Mouse (Mus musculus): ENCODE data around the gene Ccnjl. TPM values are rescaled to one million over a fixed set of nuclear protein-coding genes. Genes with fewer than 3 reads are reported as not detected.
A peak's percentile ranks its signal among the peaks of the same experiment; 100 is the strongest.

The Ccnjl gene
- 12.7 and 13.5 TPM in 2 replicates for polyA plus RNA-seq (2015; fragmentation: Nextera tagmentation; extraction: Ambion mirVana)

DNA sequence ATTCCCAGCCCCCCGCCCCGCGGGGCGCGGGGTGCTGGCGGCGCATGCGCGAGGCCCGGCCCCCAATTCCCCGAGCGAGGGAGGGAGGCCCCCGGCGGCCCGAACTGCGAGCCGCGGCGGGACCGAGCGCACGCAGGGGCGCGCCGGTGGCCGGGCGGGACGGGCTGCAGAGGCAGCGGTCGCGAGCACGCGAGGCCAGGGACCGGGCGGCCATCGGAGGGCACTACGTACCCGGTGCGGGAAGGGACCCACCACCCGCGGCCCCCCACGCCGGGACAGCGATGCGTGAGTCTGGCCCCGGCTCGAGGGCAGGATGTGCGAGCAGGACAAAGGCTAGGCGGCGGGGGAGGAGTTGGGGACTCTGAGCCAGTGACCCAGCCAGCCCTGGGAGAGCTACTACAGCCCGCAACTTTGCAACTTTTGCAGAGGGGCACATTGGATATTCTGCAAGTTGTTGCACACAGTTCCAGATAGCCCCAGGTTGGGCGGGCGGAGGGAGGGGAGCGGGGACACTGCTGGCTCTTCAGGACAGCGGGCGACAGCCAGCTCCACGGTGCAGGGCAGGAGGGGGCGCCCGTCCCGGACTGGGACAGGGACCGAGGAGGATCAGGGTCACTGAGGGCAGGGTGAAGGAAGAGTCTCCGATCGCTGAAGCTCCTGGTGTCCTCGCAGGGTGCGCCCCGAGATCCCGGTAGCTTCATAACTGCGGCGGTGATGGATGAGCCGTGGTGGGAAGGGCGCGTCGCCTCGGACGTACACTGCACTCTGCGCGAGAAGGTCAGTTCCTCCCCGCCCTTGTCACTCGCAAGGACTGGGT, at the start of gene Ccnjl:
TSS of gene Ccnjl (plus strand) at position 102 of the 817 bp plus-strand sequence.
- H3K9ac ChIP-seq: peak within 1 kb of the TSS; percentile 65
- H3K4me1 ChIP-seq: no peaks in the 10 kb centered on the region
- no peaks in the 10 kb centered on the region for H3K9me3 ChIP-seq
- H3K27me3 ChIP-seq (replicated peaks): no peaks in the 10 kb centered on the region
- WGBS: under 1% methylated on average over 78 of the region's 79 CpGs
- H3K4me3 ChIP-seq (replicated peaks): peak within 1 kb of the TSS; percentile 82
- ATAC-seq (ENCODE audit: insufficient read depth, low FRiP score, low read depth): peak; percentile 79
- peaks cover under 1% of the 10 kb centered on the region; the same call in 1 of the 2 replicates for H3K36me3 ChIP-seq
- H3K27ac ChIP-seq: peak within 1 kb of the TSS; percentile 68
- H3K4me2 ChIP-seq: peak within 1 kb of the TSS; percentile 88

DNA sequence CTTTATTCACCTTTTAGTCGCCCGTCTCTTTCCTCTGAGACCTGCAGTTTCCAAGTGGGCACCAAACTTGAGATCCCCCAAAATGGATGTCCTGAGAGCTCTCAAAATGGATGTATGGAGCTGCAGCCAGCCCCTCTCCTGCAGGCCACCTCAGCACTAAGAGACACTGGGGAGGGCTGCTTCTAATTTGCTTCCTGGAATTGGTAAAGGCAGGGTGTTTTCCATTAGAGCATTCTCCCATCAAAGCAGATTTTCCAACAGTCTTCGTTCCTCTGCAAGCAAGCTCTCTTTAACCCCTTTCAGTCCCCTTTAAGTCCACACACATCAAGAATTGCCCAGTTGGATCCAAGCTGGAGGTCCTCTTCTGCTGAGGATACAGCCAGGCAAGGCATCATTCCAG, 49.2 kb upstream of the Ccnjl start:
- no peak for ATAC-seq (ENCODE audit: insufficient read depth, low FRiP score, low read depth)
- WGBS: 84% methylated on average over 3 of the region's 3 CpGs
- Histone ChIP-seq H3K27me3 (replicated peaks) (no peaks in the 10 kb centered on the region), H3K4me2 (no peak overlapping the region), H3K9me3 (no peaks in the 10 kb centered on the region), H3K27ac (no peak overlapping the region), H3K36me3 (no peaks in the 10 kb centered on the region), H3K4me1 (peaks cover 19% of the 10 kb centered on the region), H3K9ac (no peak overlapping the region), H3K4me3 (replicated peaks) (no peak overlapping the region)

DNA sequence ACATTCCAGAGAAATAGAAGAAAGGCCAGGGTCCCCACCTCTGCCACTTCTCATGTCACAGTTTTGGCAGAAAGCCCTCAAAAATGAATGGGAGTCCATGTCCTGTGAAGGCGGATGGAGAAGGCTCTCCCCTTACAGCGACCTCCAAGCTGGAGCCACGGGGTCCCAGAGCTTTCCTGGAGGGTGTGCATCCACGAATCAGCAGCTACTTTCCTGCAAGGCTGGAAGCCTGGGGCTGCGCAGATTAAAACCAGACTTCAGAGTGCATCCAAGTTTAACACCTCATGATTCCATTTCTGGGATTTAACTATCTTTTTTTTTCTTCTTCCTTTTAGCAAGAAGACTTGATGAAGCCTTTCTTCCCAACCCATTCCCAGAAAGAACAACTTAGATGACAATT, 48.0 kb upstream of the Ccnjl start:
- Histone ChIP-seq H3K4me1 (peaks cover 22% of the 10 kb centered on the region), H3K4me2 (no peak overlapping the region), H3K36me3 (no peaks in the 10 kb centered on the region), H3K9me3 (no peaks in the 10 kb centered on the region), H3K27me3 (replicated peaks) (no peaks in the 10 kb centered on the region), H3K27ac (no peak overlapping the region), H3K4me3 (replicated peaks) (no peak overlapping the region), H3K9ac (no peak overlapping the region)
- ATAC-seq (ENCODE audit: insufficient read depth, low FRiP score, low read depth): no peak
- WGBS: 37% methylated on average over 5 of the region's 5 CpGs

DNA sequence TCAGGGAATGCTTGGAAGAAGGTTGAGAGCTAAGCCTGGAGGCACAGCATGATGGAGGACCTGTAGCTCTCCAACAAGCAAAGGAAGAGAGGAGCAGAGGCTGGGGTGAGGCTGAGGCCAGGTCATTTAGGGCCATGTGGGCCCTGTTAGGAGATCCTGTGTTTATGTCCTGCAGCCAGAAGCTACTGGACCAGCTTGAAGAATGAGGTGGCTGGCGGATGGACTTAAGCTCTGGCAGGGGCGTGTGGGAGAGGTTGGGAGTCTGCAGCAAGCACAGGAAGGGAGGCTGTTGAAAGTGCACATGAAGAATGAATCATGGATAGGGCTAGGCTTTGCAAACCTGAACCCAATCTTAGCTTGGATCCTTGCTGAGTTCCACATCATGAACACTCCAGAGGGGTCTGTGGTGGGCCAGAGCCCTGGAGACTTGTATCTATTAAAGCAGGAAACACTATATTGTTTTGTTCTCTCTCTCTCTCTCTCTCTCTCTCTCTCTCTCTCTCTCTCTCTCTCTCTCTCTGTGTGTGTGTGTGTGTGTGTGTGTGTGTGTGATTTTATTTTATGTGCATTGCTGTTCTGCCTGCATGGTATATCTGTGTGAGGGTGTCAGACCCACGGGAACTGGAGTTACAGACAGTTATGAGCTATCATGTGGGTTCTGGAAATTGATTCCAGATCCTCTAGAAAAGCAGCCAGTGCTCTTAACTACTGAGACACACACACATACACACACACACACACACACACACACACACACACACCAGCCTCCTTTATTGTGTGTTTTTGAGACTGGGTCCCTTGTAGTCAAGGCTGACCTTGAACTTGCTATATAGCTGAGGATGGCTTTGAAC, 46.7 kb upstream of the Ccnjl start:
- H3K27ac ChIP-seq: peak overlapping the region; percentile 11; the same call in 1 of the 2 replicates

DNA sequence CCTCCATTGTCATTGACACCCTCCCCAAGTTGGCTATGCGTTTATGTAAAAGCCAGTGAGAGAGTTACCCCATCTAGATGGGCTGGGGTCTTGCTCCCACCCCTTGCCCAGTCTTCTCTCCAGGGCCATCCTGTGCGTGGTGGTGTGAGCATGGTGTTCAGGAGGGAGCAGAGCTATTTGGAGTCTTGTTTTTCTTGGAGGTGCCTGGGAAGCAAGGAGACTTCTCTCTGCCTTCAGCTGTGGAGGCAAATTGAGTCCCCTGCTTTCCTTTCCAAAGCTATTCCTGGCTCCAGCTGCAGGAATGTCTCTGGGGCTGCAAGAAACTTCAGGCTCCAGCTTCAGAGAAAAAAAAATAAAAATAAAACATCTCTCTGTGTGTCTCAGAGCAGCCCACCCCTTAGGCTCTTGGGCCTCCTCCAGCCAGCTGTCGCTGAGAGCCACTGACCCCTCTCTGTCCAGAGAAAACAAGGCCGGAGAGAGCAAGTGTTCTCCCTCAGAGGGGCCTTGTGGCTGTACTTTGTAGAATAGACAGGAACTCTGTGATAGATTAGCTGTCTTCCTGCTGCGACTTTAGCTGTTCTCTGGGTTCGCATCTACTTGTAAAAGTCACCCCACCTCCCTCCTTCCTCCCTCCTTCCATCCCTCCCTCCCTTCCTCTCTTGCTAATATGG, 45.3 kb upstream of the Ccnjl start:
- H3K4me2 ChIP-seq: no peak overlapping the region
- H3K9me3 ChIP-seq: no peaks in the 10 kb centered on the region
- no peak overlapping the region for H3K9ac ChIP-seq
- peak; percentile 67; the same call in 1 of the 2 replicates for ATAC-seq (ENCODE audit: insufficient read depth, low FRiP score, low read depth)
- H3K27me3 ChIP-seq (replicated peaks): no peaks in the 10 kb centered on the region
- H3K36me3 ChIP-seq: no peaks in the 10 kb centered on the region
- peaks cover 22% of the 10 kb centered on the region for H3K4me1 ChIP-seq
- H3K27ac ChIP-seq: peak overlapping the region; percentile 69
- 31% methylated on average over 6 of the region's 6 CpGs for WGBS
- no peak overlapping the region for H3K4me3 ChIP-seq (replicated peaks)

More for the DNA sequence above, 46.7 kb upstream of the Ccnjl start:
- no peak overlapping the region for H3K9ac ChIP-seq
- H3K4me3 ChIP-seq (replicated peaks): no peak overlapping the region
- ATAC-seq (ENCODE audit: insufficient read depth, low FRiP score, low read depth): 0 out of 2 replicates have a peak, but pooled peaks have one; percentile 2
- WGBS: 45% methylated on average over 3 of the region's 3 CpGs
- no peaks in the 10 kb centered on the region for H3K36me3 ChIP-seq
- no peaks in the 10 kb centered on the region for H3K27me3 ChIP-seq (replicated peaks)
- peaks cover 22% of the 10 kb centered on the region for H3K4me1 ChIP-seq
- no peaks in the 10 kb centered on the region for H3K9me3 ChIP-seq
- no peak overlapping the region for H3K4me2 ChIP-seq

DNA sequence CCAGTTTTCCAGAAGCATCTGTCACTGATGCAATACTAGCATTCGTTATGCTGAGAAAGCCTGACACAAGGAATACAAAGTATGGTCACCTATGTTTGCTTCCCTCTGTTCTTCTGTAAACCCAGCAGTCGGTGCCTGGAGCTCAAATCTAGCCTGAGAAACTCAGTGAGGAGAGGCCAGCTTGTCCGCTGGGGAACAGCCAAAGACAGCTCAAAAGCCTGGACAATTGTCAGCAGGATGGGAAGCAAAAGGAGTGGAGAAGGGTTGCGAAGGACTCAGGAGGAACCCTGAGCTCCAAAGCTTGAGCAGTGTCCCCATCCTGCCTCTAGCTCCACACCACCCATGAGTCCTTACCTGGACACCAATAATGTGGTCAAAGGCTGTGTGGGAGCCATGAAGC, 44.5 kb upstream of the Ccnjl start:
- Histone ChIP-seq H3K4me2 (no peak overlapping the region), H3K9me3 (no peaks in the 10 kb centered on the region), H3K9ac (no peak overlapping the region), H3K36me3 (no peaks in the 10 kb centered on the region), H3K4me3 (replicated peaks) (no peak overlapping the region), H3K27me3 (replicated peaks) (no peaks in the 10 kb centered on the region), H3K4me1 (peaks cover 22% of the 10 kb centered on the region), H3K27ac (peak overlapping the region; percentile 69; the same call in 1 of the 2 replicates)
- WGBS: 52% methylated on average over 4 of the region's 4 CpGs
- no peak for ATAC-seq (ENCODE audit: insufficient read depth, low FRiP score, low read depth)

DNA sequence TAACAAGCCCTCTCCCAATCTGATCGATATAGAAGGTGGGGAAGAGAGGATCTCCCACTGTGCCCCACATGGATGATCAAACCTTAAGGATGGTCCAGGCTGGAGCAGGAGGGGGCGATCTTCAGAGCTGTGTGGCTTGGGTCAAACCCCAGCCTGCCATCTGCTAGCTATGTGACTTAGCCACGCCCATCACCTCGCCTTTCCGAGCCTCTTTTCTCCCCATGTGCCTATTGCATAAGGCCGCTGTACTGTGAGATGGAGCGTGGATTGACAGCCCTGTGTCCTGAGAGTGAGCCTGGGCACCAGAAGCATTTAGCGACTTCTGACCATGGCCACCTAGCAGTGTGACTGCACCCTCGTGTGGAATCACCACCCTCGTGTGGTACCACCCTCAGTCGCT, 43.9 kb upstream of the Ccnjl start:
- Histone ChIP-seq H3K9ac (no peak overlapping the region), H3K27ac (no peak overlapping the region), H3K4me1 (peaks cover 22% of the 10 kb centered on the region), H3K4me2 (no peak overlapping the region), H3K27me3 (replicated peaks) (no peaks in the 10 kb centered on the region), H3K36me3 (no peaks in the 10 kb centered on the region), H3K4me3 (replicated peaks) (no peak overlapping the region), H3K9me3 (no peaks in the 10 kb centered on the region)
- no peak for ATAC-seq (ENCODE audit: insufficient read depth, low FRiP score, low read depth)
- 50% methylated on average over 11 of the region's 11 CpGs for WGBS

DNA sequence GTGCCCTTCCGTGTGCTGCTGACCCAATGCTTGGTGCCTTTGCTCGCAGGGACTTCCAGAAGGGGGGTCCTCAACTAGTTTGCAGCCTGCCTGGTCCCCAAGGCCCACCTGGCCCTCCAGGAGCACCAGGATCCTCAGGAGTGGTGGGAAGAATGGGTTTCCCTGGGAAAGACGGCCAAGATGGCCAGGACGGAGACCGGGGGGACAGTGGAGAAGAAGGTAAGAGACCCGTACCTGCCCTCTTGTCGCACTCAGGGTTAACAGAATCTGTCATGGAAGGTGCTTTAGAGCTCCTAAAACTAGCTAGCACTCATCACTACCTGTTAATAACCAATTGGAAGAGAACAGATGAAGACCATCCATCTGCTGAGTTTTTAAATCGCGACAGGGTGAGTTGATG, 42.7 kb upstream of the Ccnjl start:
- WGBS: 85% methylated on average over 9 of the region's 9 CpGs
- H3K9ac ChIP-seq: no peak overlapping the region
- no peak overlapping the region for H3K4me2 ChIP-seq
- H3K36me3 ChIP-seq: no peaks in the 10 kb centered on the region
- H3K4me3 ChIP-seq (replicated peaks): no peak overlapping the region
- H3K9me3 ChIP-seq: no peaks in the 10 kb centered on the region
- H3K4me1 ChIP-seq: peaks cover 22% of the 10 kb centered on the region
- H3K27me3 ChIP-seq (replicated peaks): no peaks in the 10 kb centered on the region
- no peak for ATAC-seq (ENCODE audit: insufficient read depth, low FRiP score, low read depth)
- no peak overlapping the region for H3K27ac ChIP-seq

DNA sequence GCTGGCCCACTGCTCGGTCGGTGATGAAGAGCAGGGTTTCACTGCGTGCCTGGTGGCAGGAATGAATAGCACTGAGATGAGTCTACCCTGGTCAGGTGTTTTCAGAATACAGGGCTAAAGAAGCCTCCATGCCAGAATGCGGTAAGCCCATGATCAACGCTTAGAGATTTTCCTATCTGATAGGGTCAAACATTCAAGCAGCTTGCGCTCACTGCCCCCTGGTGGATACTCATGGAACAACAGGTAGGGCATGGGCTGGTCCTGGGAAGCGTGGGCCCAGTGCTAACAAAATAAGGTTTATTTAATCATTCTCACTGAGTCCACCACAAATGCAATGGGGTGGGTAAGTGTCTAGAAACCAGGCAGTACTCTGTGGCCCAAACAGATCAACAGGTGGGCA, 35.9 kb upstream of the Ccnjl start:
- Histone ChIP-seq H3K4me2 (no peak overlapping the region), H3K36me3 (no peaks in the 10 kb centered on the region), H3K27me3 (replicated peaks) (no peaks in the 10 kb centered on the region), H3K4me1 (no peaks in the 10 kb centered on the region), H3K9me3 (no peaks in the 10 kb centered on the region), H3K9ac (no peak overlapping the region), H3K4me3 (replicated peaks) (no peak overlapping the region), H3K27ac (no peak overlapping the region)
- 29% methylated on average over 7 of the region's 7 CpGs for WGBS
- ATAC-seq (ENCODE audit: insufficient read depth, low FRiP score, low read depth): no peak

DNA sequence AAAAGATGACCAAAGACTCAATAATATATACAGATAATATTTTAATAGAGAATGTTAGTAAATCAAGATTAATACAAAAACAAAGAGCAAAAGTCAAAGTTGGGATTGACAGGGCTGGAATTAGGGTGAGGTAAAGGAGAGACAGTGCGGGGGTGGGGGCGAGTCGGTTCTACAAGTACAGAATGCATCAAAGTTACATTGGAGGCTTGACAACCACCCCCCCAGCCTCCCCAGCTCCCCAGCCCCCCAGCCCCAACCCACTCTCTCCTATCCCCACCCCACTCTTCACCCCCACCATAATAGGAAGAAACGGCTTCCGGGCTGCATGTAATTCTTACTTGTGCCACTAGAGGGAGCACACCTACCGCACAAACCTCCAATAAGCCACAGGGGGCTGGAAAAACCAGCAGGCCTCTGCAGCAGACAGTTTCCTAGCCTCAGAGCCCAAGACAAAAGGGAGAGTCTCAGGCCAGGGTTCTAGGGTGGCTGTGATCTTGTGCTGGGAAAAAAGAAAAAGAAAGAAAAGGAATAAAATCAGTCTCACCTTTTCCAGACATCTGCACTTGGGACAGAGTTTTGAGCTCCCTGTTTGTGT, 34.7 kb upstream of the Ccnjl start:
- ATAC-seq (ENCODE audit: insufficient read depth, low FRiP score, low read depth): no peak
- H3K4me1 ChIP-seq: no peaks in the 10 kb centered on the region
- H3K4me3 ChIP-seq (replicated peaks): no peak overlapping the region
- H3K27me3 ChIP-seq (replicated peaks): no peaks in the 10 kb centered on the region
- no peak overlapping the region for H3K9ac ChIP-seq
- H3K9me3 ChIP-seq: no peaks in the 10 kb centered on the region
- no peaks in the 10 kb centered on the region for H3K36me3 ChIP-seq
- WGBS: 19% methylated on average over 6 of the region's 6 CpGs
- H3K4me2 ChIP-seq: no peak overlapping the region
- no peak overlapping the region for H3K27ac ChIP-seq

DNA sequence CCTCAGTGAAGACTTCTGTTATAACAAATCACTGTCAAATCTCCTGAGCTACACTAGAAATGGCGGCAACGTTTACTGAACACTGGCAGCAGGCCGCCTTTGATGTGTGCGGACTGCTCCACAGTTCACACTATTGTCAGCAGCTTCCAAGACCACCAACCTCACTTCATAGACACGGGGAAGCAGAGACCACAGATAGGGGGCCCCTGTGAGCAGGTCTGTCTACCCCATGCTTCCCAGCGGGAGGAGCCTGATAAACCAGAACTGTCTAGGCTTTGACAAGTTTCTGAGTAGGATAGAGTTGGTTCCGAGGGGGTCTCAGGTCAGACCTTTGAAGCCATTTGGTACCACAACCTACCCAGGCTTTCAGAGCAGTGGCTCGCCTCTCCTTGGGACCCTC, 33.5 kb upstream of the Ccnjl start:
- Histone ChIP-seq H3K9me3 (no peaks in the 10 kb centered on the region), H3K9ac (no peak overlapping the region), H3K4me2 (no peak overlapping the region), H3K27me3 (replicated peaks) (no peaks in the 10 kb centered on the region), H3K4me3 (replicated peaks) (no peak overlapping the region), H3K36me3 (no peaks in the 10 kb centered on the region), H3K27ac (no peak overlapping the region), H3K4me1 (no peaks in the 10 kb centered on the region)
- 51% methylated on average over 8 of the region's 8 CpGs for WGBS
- ATAC-seq (ENCODE audit: insufficient read depth, low FRiP score, low read depth): 0 out of 2 replicates have a peak, but pooled peaks have one; percentile 21

Measured in stomach, embryonic 15.5 days (tissue).